Mouse (Mus musculus) limb, embryonic 14.5 days (tissue): ENCODE data around the gene Axin2. TPM values are rescaled to one million over a fixed set of nuclear protein-coding genes. Genes with fewer than 3 reads are reported as not detected.
A peak's percentile ranks its signal among the peaks of the same experiment; 100 is the strongest.

ENCODE experiments used
- ATAC-seq: fragments of 200-750 bp; cut with Nextera tagmentation; 2 replicates; pipeline ENCODE4 v1.8.0; 2017; ENCODE audit warnings: low read depth, moderate number of reproducible peaks, moderate TSS enrichment; ENCODE audit not compliant: low FRiP score
- DNase-seq: peaks from one replicate; pipeline ENCODE4 v3.0.0-alpha.2; 2015; ENCODE audit warnings: low spot score
- H3K27ac ChIP-seq: fragments of 300-500 bp; sonication (generic); replicated peaks from 2 replicates; pipeline ENCODE4 v1.5.1; 2014; ENCODE audit warnings: low read depth, mild to moderate bottlenecking, low read length, moderate library complexity, mixed read lengths
- H3K27me3 ChIP-seq: fragments of 300-500 bp; sonication (generic); 2 replicates; pipeline ENCODE4 v1.6.1; 2014; ENCODE audit warnings: low read length, mixed read lengths; ENCODE audit not compliant: control insufficient read depth, insufficient read depth
- H3K36me3 ChIP-seq: fragments of 300-500 bp; sonication (generic); 2 replicates; pipeline ENCODE4 v1.6.1; 2014; ENCODE audit warnings: mild to moderate bottlenecking, low read length, moderate library complexity, mixed read lengths; ENCODE audit not compliant: control insufficient read depth, insufficient read depth
- H3K4me1 ChIP-seq: fragments of 300-500 bp; sonication (generic); 2 replicates; pipeline ENCODE4 v1.6.1; 2014; ENCODE audit warnings: antibody characterized with exemption, low read length, mixed read lengths; ENCODE audit not compliant: control insufficient read depth, insufficient read depth
- H3K4me2 ChIP-seq: fragments of 300-500 bp; sonication (generic); replicated peaks from 2 replicates; pipeline ENCODE4 v1.6.1; 2014; ENCODE audit warnings: low read depth, mild to moderate bottlenecking, low read length, moderate library complexity; ENCODE audit not compliant: severe bottlenecking
- H3K4me3 ChIP-seq: fragments of 300-500 bp; sonication (generic); replicated peaks from 2 replicates; pipeline ENCODE4 v1.5.1; 2014; ENCODE audit warnings: low read length
- H3K9ac ChIP-seq: fragments of 300-500 bp; sonication (generic); 2 replicates; pipeline ENCODE4 v1.6.1; 2014; ENCODE audit warnings: mild to moderate bottlenecking, low read depth, low read length, moderate library complexity; ENCODE audit not compliant: severe bottlenecking
- H3K9me3 ChIP-seq: fragments of 300-500 bp; sonication (generic); 2 replicates; pipeline ENCODE4 v1.6.1; 2016; ENCODE audit warnings: low read length; ENCODE audit not compliant: control insufficient read depth
- POLR2A ChIP-seq: fragments of 200-500 bp; IDR thresholded peaks from 2 replicates; pipeline ENCODE4 v1.8.0; 2012; ENCODE audit warnings: inconsistent platforms, mild to moderate bottlenecking, moderate library complexity, borderline replicate concordance; ENCODE audit not compliant: insufficient read depth, insufficient read length; ENCODE audit errors: extremely low read depth
- WGBS: fragments of 180-500 bp; shearing (Covaris S2); extraction: QIAGEN DNeasy Blood & Tissue Kit; methylation state at CpG from one replicate; pipeline ENCODE4 v1.1.7; 2014; 5-methylcytosine and 5-hydroxymethylcytosine counted together
- polyA plus RNA-seq, 2 experiments: library from polyadenylated mRNA; depleted of rRNA in 1 of 2; stranded (reverse) in 1 of 2; unstranded in 1 of 2; fragments of >200 nt; fragmentation: Nextera tagmentation in 1 of 2; extraction: Ambion mirVana in 1 of 2; gene quantifications; 2 replicates each; pipeline versions ENCODE4 v1.2.1 to v1.2.3; 2012 to 2014

Gene Axin2
- polyA plus RNA-seq, 2 experiments, result 22.6 to 50.9 TPM

- Histone ChIP-seq H3K4me3 (no peak overlapping the region), H3K4me2 (no peak overlapping the region), H3K4me1 (peaks cover 11% of the 10 kb centered on the region), H3K27me3 (no peaks in the 10 kb centered on the region), H3K27ac (no peak overlapping the region), H3K36me3 (no peaks in the 10 kb centered on the region), H3K9ac (no peak overlapping the region), H3K9me3 (no peaks in the 10 kb centered on the region)
- no peak for TF ChIP-seq POLR2A
- ATAC-seq, result no peak
- 77% methylated on average over 4 of the region's 4 CpGs for WGBS
- DNase-seq, result no peak
These were observed 39.6 kb upstream of the Axin2 start for GRCm38 (mm10) chr11:108880546-108880945.

GRCm38 (mm10) chr11:108881662-108882061 is 38.5 kb upstream of the Axin2 start:
- no peaks in the 10 kb centered on the region for H3K27me3 ChIP-seq
- peak; percentile 41; the same call in 1 of the 2 replicates for ATAC-seq
- no peak overlapping the region for H3K9ac ChIP-seq
- no peak for TF ChIP-seq POLR2A
- WGBS, result 40% methylated on average over 5 of the region's 5 CpGs
- no peak overlapping the region for H3K4me2 ChIP-seq
- no peak overlapping the region for H3K4me3 ChIP-seq
- peaks cover 13% of the 10 kb centered on the region for H3K4me1 ChIP-seq
- no peaks in the 10 kb centered on the region for H3K36me3 ChIP-seq
- H3K9me3 ChIP-seq, result no peaks in the 10 kb centered on the region
- DNase-seq, result peak; percentile 25
- no peak overlapping the region for H3K27ac ChIP-seq

- peaks cover 30% of the 10 kb centered on the region for H3K4me1 ChIP-seq
- DNase-seq, result no peak
These were observed 34.8 kb upstream of the Axin2 start for GRCm38 (mm10) chr11:108885276-108885896.

GRCm38 (mm10) chr11:108886060-108886459 is 34.1 kb upstream of the Axin2 start:
- H3K27me3 ChIP-seq, result no peaks in the 10 kb centered on the region
- H3K36me3 ChIP-seq, result no peaks in the 10 kb centered on the region
- no peaks in the 10 kb centered on the region for H3K9me3 ChIP-seq
- no peak overlapping the region for H3K4me2 ChIP-seq
- TF ChIP-seq POLR2A, result no peak
- ATAC-seq (no peak), DNase-seq (no peak)
- no peak overlapping the region for H3K4me3 ChIP-seq
- peaks cover 34% of the 10 kb centered on the region for H3K4me1 ChIP-seq
- H3K27ac ChIP-seq, result no peak overlapping the region
- H3K9ac ChIP-seq, result no peak overlapping the region
- WGBS, result 73% methylated on average over 8 of the region's 8 CpGs

More at GRCm38 (mm10) chr11:108885276-108885896, 34.8 kb upstream of the Axin2 start:
- 51% methylated on average over 19 of the region's 19 CpGs for WGBS
- no peak for TF ChIP-seq POLR2A
- Histone ChIP-seq H3K9ac (no peak overlapping the region), H3K4me3 (no peak overlapping the region), H3K36me3 (no peaks in the 10 kb centered on the region), H3K27me3 (no peaks in the 10 kb centered on the region), H3K9me3 (no peaks in the 10 kb centered on the region), H3K4me2 (no peak overlapping the region), H3K27ac (no peak overlapping the region)
- no peak for ATAC-seq

- WGBS, result 57% methylated on average over 11 of the region's 11 CpGs
- Histone ChIP-seq H3K9me3 (no peaks in the 10 kb centered on the region), H3K4me2 (no peak overlapping the region), H3K9ac (no peak overlapping the region), H3K4me3 (no peak overlapping the region), H3K4me1 (peaks cover 47% of the 10 kb centered on the region), H3K27me3 (no peaks in the 10 kb centered on the region), H3K27ac (0 out of 2 replicates have a peak overlapping the region, but pooled peaks have one; percentile 26), H3K36me3 (no peaks in the 10 kb centered on the region)
- no peak for TF ChIP-seq POLR2A
- DNase-seq (peak; percentile 52), ATAC-seq (no peak)
These were observed 31.0 kb upstream of the Axin2 start for GRCm38 (mm10) chr11:108889121-108889520.
